Comparison of ENCODE assay signal across 15 mouse cellular contexts in genomic region chr8:25392766-25393166, GRCm38 (mm10).
A peak's percentile ranks its signal among the peaks of the same experiment; 100 is the strongest.
DNase-seq lines count a peak whose midpoint lies in the region; ATAC-seq and TF ChIP-seq lines count a peak whose summit lies in the region.
"Had no signal": no experiment of that assay in that cellular context is flagged by ENCODE, and none has a peak within 500 bp of the region (broad histone marks: within the 10 kb centered on the region; RNA-seq: fewer than 3 reads in every experiment).

No protein-coding gene starts in this region.

- 14% methylated on average over 6 of the region's 6 CpGs for WGBS in embryonic facial prominence, embryonic 11.5 days
- WGBS in forebrain, embryonic 15.5 days: 3% methylated on average over 6 of the region's 6 CpGs
- WGBS in hindbrain, postnatal 0 days: 10% methylated on average over 6 of the region's 6 CpGs
- WGBS in neural tube, embryonic 13.5 days: 6% methylated on average over 6 of the region's 6 CpGs

- H3K4me3 ChIP-seq in embryonic facial prominence, embryonic 11.5 days (ENCODE audit: low read depth, low read length): no peak overlapping the region
- no peak overlapping the region for H3K4me3 ChIP-seq in forebrain, embryonic 15.5 days
- H3K4me3 ChIP-seq in hindbrain, postnatal 0 days (ENCODE audit: low read length): no peak overlapping the region
- no peak overlapping the region for H3K4me3 ChIP-seq in neural tube, embryonic 13.5 days
- H3K4me3 ChIP-seq: embryonic facial prominence, embryonic 13.5 days; heart, embryonic 12.5 days; lung, embryonic 15.5 days had no signal

- ATAC-seq in embryonic facial prominence, embryonic 11.5 days (replicated peaks; ENCODE audit: insufficient number of reproducible peaks, low FRiP score, low TSS enrichment, low read depth): no peak
- peak; percentile 51 for ATAC-seq in forebrain, embryonic 15.5 days (replicated peaks)
- ATAC-seq in hindbrain, postnatal 0 days: no peak
- ATAC-seq in neural tube, embryonic 13.5 days (ENCODE audit: low read depth): peak; percentile 44
- ATAC-seq in CD4-positive, CD25-positive, alpha-beta regulatory T cell, adult 4 months: no peak
- ATAC-seq: Patski had no signal

- H3K9ac ChIP-seq in embryonic facial prominence, embryonic 11.5 days (replicated peaks; ENCODE audit: low read length): no peak overlapping the region
- H3K9ac ChIP-seq in forebrain, embryonic 15.5 days (replicated peaks): no peak overlapping the region
- no peak overlapping the region for H3K9ac ChIP-seq in hindbrain, postnatal 0 days (replicated peaks; ENCODE audit: low read length)
- H3K9ac ChIP-seq in neural tube, embryonic 13.5 days: 0 out of 2 replicates have a peak overlapping the region, but pooled peaks have one; percentile 34
- H3K9ac ChIP-seq: embryonic facial prominence, embryonic 13.5 days; heart, embryonic 12.5 days; lung, embryonic 15.5 days had no signal

- H3K4me1 ChIP-seq in embryonic facial prominence, embryonic 11.5 days (ENCODE audit: control insufficient read depth, insufficient read depth, low read length): no peaks in the 10 kb centered on the region; the same call in 1 of the 2 replicates
- H3K4me1 ChIP-seq in forebrain, embryonic 15.5 days: peaks cover 36% of the 10 kb centered on the region
- H3K4me1 ChIP-seq in hindbrain, postnatal 0 days (ENCODE audit: insufficient read depth, low read length): peaks cover 26% of the 10 kb centered on the region; the same call in 1 of the 2 replicates
- H3K4me1 ChIP-seq in neural tube, embryonic 13.5 days (replicated peaks): peaks cover 51% of the 10 kb centered on the region
- H3K4me1 ChIP-seq: heart, embryonic 12.5 days had no signal

- DNase-seq in embryonic facial prominence, embryonic 11.5 days (ENCODE audit: low spot score): peak; percentile 34
- DNase-seq in hindbrain, postnatal 0 days (ENCODE audit: low spot score): peak; percentile 40
- DNase-seq in heart, adult 11 months: no peak
- DNase-seq in frontal cortex, postnatal 10 days (ENCODE audit: low spot score in 2 of 2): no peak
- DNase-seq: cerebellum, adult 8-10 months; gastrocnemius, postnatal 25 days; thymus, postnatal 14 days had no signal

- H3K9me3 ChIP-seq in embryonic facial prominence, embryonic 11.5 days (replicated peaks; ENCODE audit: control insufficient read depth, low read length): no peaks in the 10 kb centered on the region
- H3K9me3 ChIP-seq in forebrain, embryonic 15.5 days: no peaks in the 10 kb centered on the region
- no peaks in the 10 kb centered on the region for H3K9me3 ChIP-seq in hindbrain, postnatal 0 days (ENCODE audit: low read length)
- H3K9me3 ChIP-seq in neural tube, embryonic 13.5 days: no peaks in the 10 kb centered on the region
- H3K9me3 ChIP-seq: embryonic facial prominence, embryonic 13.5 days; heart, embryonic 12.5 days; lung, embryonic 15.5 days had no signal

- no peaks in the 10 kb centered on the region for H3K36me3 ChIP-seq in embryonic facial prominence, embryonic 11.5 days (replicated peaks; ENCODE audit: control insufficient read depth, insufficient read depth, low read depth, low read length)
- no peaks in the 10 kb centered on the region for H3K36me3 ChIP-seq in forebrain, embryonic 15.5 days
- H3K36me3 ChIP-seq in hindbrain, postnatal 0 days (ENCODE audit: insufficient read depth, low read length): no peaks in the 10 kb centered on the region
- no peaks in the 10 kb centered on the region for H3K36me3 ChIP-seq in neural tube, embryonic 13.5 days
- H3K36me3 ChIP-seq: embryonic facial prominence, embryonic 13.5 days; heart, embryonic 12.5 days; lung, embryonic 15.5 days had no signal

- no peak overlapping the region for H3K4me2 ChIP-seq in embryonic facial prominence, embryonic 11.5 days (ENCODE audit: low read depth, low read length)
- H3K4me2 ChIP-seq in forebrain, embryonic 15.5 days (replicated peaks): no peak overlapping the region
- H3K4me2 ChIP-seq in hindbrain, postnatal 0 days (ENCODE audit: low read depth, low read length): no peak overlapping the region
- peak overlapping the region; percentile 14; the same call in 1 of the 2 replicates for H3K4me2 ChIP-seq in neural tube, embryonic 13.5 days
- H3K4me2 ChIP-seq: embryonic facial prominence, embryonic 13.5 days; heart, embryonic 12.5 days; liver, embryonic 11.5 days; lung, embryonic 15.5 days had no signal

- no peak for TF ChIP-seq CTCF in hindbrain, postnatal 0 days (IDR thresholded peaks at IDR 0.05; ENCODE audit: low read depth)

- no peak overlapping the region for H3K27ac ChIP-seq in embryonic facial prominence, embryonic 11.5 days (replicated peaks; ENCODE audit: low read depth, low read length)
- H3K27ac ChIP-seq in forebrain, embryonic 15.5 days (replicated peaks): peak overlapping the region; percentile 39
- H3K27ac ChIP-seq in hindbrain, postnatal 0 days: peak overlapping the region; percentile 36
- peak overlapping the region; percentile 76 for H3K27ac ChIP-seq in neural tube, embryonic 13.5 days (replicated peaks)
- H3K27ac ChIP-seq: embryonic facial prominence, embryonic 13.5 days; lung, embryonic 15.5 days had no signal

- H3K27me3 ChIP-seq in embryonic facial prominence, embryonic 11.5 days (ENCODE audit: control insufficient read depth, insufficient read depth, low read length): no peaks in the 10 kb centered on the region
- no peaks in the 10 kb centered on the region for H3K27me3 ChIP-seq in forebrain, embryonic 15.5 days
- no peaks in the 10 kb centered on the region for H3K27me3 ChIP-seq in hindbrain, postnatal 0 days (ENCODE audit: insufficient read depth, low read length)
- H3K27me3 ChIP-seq in neural tube, embryonic 13.5 days: no peaks in the 10 kb centered on the region
- H3K27me3 ChIP-seq: embryonic facial prominence, embryonic 13.5 days; lung, embryonic 15.5 days; Patski had no signal

Comparison
In these comparisons a context has a peak if more than half of its experiments do, and no peak if none do; other contexts are left out.
1. ATAC-seq: peak in forebrain, embryonic 15.5 days (single experiment) and neural tube, embryonic 13.5 days (single experiment); none in embryonic facial prominence, embryonic 11.5 days (single experiment), hindbrain, postnatal 0 days (single experiment) and CD4-positive, CD25-positive, alpha-beta regulatory T cell, adult 4 months (single experiment).
2. DNase-seq: peak in embryonic facial prominence, embryonic 11.5 days (single experiment) and hindbrain, postnatal 0 days (single experiment); none in heart, adult 11 months (single experiment) and frontal cortex, postnatal 10 days (0 of 2).